Mouse (Mus musculus) adrenal gland, postnatal 14 days (tissue): ENCODE data around the gene Dab2ip. TPM values are rescaled to one million over a fixed set of nuclear protein-coding genes. Genes with fewer than 3 reads are reported as not detected.
A peak's percentile ranks its signal among the peaks of the same experiment; 100 is the strongest.

ENCODE experiments used
- DNase-seq: peaks from one replicate; pipeline ENCODE4 v3.0.0; 2021; ENCODE audit warnings: mixed read lengths
- total RNA-seq: library from RNA; stranded (reverse); gene quantifications from 2 replicates; pipeline ENCODE4 v1.2.3, GENCODE M21; 2021

Dab2ip gene
- total RNA-seq, 1 experiment from 2014 or later = 69.6 TPM

- no peak for DNase-seq
Measured at GRCm38 (mm10) chr2:35716175-35716574, 158.1 kb downstream of the Dab2ip start.

GRCm38 (mm10) chr2:35718003-35718500 is 160.0 kb downstream of the Dab2ip start:
- peak; percentile 45 for DNase-seq

GRCm38 (mm10) chr2:35718662-35719061 is 160.6 kb downstream of the Dab2ip start:
- peak; percentile 69 for DNase-seq

GRCm38 (mm10) chr2:35719230-35720005 is 161.4 kb downstream of the Dab2ip start:
- DNase-seq = no peak

GRCm38 (mm10) chr2:35720104-35720503 is 162.0 kb downstream of the Dab2ip start:
- peak; percentile 93 for DNase-seq

GRCm38 (mm10) chr2:35720550-35720949 is 162.5 kb downstream of the Dab2ip start:
- no peak for DNase-seq

- no peak for DNase-seq
Measured at GRCm38 (mm10) chr2:35720956-35721355, 162.9 kb downstream of the Dab2ip start.

- DNase-seq = no peak
Measured at GRCm38 (mm10) chr2:35722821-35723220, 164.8 kb downstream of the Dab2ip start.

- DNase-seq = no peak
Measured at GRCm38 (mm10) chr2:35723267-35723666, 165.2 kb downstream of the Dab2ip start.

- DNase-seq = no peak
Measured at GRCm38 (mm10) chr2:35723691-35724090, 165.6 kb downstream of the Dab2ip start.

GRCm38 (mm10) chr2:35728633-35729032 is 170.6 kb downstream of the Dab2ip start:
- peak; percentile 42 for DNase-seq

- peak; percentile 72 for DNase-seq
Measured at GRCm38 (mm10) chr2:35729077-35730065, 171.3 kb downstream of the Dab2ip start.

GRCm38 (mm10) chr2:35731671-35732449 is 173.8 kb downstream of the Dab2ip start:
- peak; percentile 32 for DNase-seq

GRCm38 (mm10) chr2:35735001-35735400 is 176.9 kb downstream of the Dab2ip start:
- no peak for DNase-seq

- DNase-seq = no peak
Measured at GRCm38 (mm10) chr2:35736061-35736460, 178.0 kb downstream of the Dab2ip start.

GRCm38 (mm10) chr2:35737467-35738027 is 179.5 kb downstream of the Dab2ip start:
- DNase-seq = no peak

GRCm38 (mm10) chr2:35739669-35740254 is 181.7 kb downstream of the Dab2ip start:
- no peak for DNase-seq

- DNase-seq = no peak
Measured at GRCm38 (mm10) chr2:35745876-35746275, 187.8 kb downstream of the Dab2ip start.

GRCm38 (mm10) chr2:35746638-35747037 is 188.6 kb downstream of the Dab2ip start:
- no peak for DNase-seq

- no peak for DNase-seq
Measured at GRCm38 (mm10) chr2:35747371-35748035, 189.4 kb downstream of the Dab2ip start.
